Mouse (Mus musculus): ENCODE measurements around the gene Pdia6.

- TF ChIP-seq CHD2 (IDR thresholded peaks at IDR 0.05; ENCODE audit: low read depth, low read length) (no peak), ZC3H11A (IDR thresholded peaks at IDR 0.05; ENCODE audit: borderline replicate concordance, low read depth, low read length) (no peak)
These were observed 41.9 kb downstream of the Pdia6 start for GRCm38 (mm10) chr12:17308246-17308645.
